In genomic region chr9:3024912-3025467, GRCm38 (mm10) we compare ENCODE assay signal across 14 mouse cellular contexts. TPM values are rescaled to one million over a fixed set of nuclear protein-coding genes. Genes with fewer than 3 reads are reported as not detected.
DNase-seq lines count a peak whose midpoint lies in the region; ATAC-seq lines count a peak whose summit lies in the region.
"Not testable (repeated sequence)": the region's sequence is repeated elsewhere in the genome, so short reads cannot be mapped to it uniquely, and the experiment has no call there.
"Had no signal": no experiment of that assay in that cellular context is flagged by ENCODE, and none has a peak within 500 bp of the region (broad histone marks: within the 10 kb centered on the region; RNA-seq: fewer than 3 reads in every experiment).

Gene Gm10717 (plus strand): TSS chr9:3025417.

- intact Hi-C loops in heart, postnatal 10 days (cut with DNase I); left cerebral cortex, postnatal 10 days (cut with DNase I): not testable (repeated sequence)

- DNase-seq in adrenal gland, adult 18-20 months (ENCODE audit: low spot score in 2 of 2) = peak; percentile 23 to 40
- DNase-seq in frontal cortex, adult 2 months (ENCODE audit: extremely low spot score in 1 of 2, low spot score in 1 of 2) = peak; percentile 20 to 44
- peak; percentile 14 to 54 for DNase-seq in heart, postnatal 10 days
- peak; percentile 47 to 54 for DNase-seq in layer of hippocampus, adult 18-20 months (ENCODE audit: low spot score in 2 of 2)
- DNase-seq in left cerebral cortex, postnatal 10 days (ENCODE audit: extremely low spot score in 1 of 2, low spot score in 2 of 2) = peak; percentile 31 to 40
- peak; percentile 78 for DNase-seq in spleen, adult 12 weeks (ENCODE audit: low spot score)
- DNase-seq in thymus, postnatal 4 days = peak; percentile 13

- ATAC-seq in monocyte, adult 5-6 weeks (replicated peaks; ENCODE audit: insufficient number of reproducible peaks, low FRiP score, low TSS enrichment, poor library complexity, severe bottlenecking) = not testable (repeated sequence)

RNA-seq across cellular contexts. Expression of gene Gm10717, which starts in this region (rescaled TPM):
- 1 to 10 TPM in 1 of 2 experiments, not detected in 1; 1.2 TPM for total RNA-seq in adrenal gland, adult 18-20 months (2021)
- not detected in 2 replicates for polyA plus RNA-seq in frontal cortex, adult 2 months (2012; rRNA removed)
- not detected for total RNA-seq in heart, postnatal 10 days (2021)
- total RNA-seq in layer of hippocampus, adult 18-20 months (2021) = not detected
- under 1 TPM in 1 of 2 experiments, not detected in 1; 0.73 TPM for total RNA-seq in left cerebral cortex, postnatal 10 days (2021)
- total RNA-seq in monocyte, adult 5-6 weeks (2017) = 14.4 to 29.9 TPM (median 21.2 TPM) in 3 replicates
- polyA plus RNA-seq: brain, embryonic 14.5 days; C2C12; embryonic facial prominence, embryonic 12.5 days; forebrain, embryonic 10.5 days; liver, embryonic 11.5 days; macrophage had no signal

Comparison
In these comparisons a context has a peak if more than half of its experiments do, and no peak if none do; other contexts are left out.
1. Peak in DNase-seq in frontal cortex, adult 2 months; RNA of the gene not detected or under 1 TPM.
2. Peak in DNase-seq in heart, postnatal 10 days; RNA of the gene not detected or under 1 TPM.
3. Peak in DNase-seq in layer of hippocampus, adult 18-20 months; RNA of the gene not detected or under 1 TPM.
4. Peak in DNase-seq in left cerebral cortex, postnatal 10 days; RNA of the gene not detected or under 1 TPM.
5. DNase-seq: peak in every context shown above with its lines; median percentile 78 in spleen, adult 12 weeks; 50 in layer of hippocampus, adult 18-20 months; 36 in left cerebral cortex, postnatal 10 days; 34 in heart, postnatal 10 days; 32 in frontal cortex, adult 2 months; 32 in adrenal gland, adult 18-20 months; 13 in thymus, postnatal 4 days.